In the genomic region with DNA sequence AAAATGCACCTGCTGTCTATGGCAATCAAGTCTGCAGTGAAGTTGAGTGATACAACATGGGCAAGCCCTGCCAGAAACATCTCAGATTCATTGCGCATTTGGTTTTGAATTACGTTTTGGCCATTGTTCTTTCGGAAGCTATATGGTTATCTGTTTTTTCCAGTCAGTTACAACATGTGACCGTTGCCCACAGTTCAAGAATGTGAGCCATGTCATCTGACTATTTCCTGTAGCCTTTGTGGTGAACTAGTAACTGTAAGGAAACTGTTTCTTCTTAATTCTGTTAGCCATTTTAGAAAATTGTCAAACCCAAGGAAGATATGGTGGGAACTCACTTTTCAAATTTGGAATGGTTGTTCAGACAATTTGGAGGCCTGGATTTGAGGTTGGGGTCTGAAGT, we compare ENCODE assay signal across 26 mouse cellular contexts.
"Had no signal": no experiment of that assay in that cellular context is flagged by ENCODE, and none has a peak within 500 bp of the region (broad histone marks: within the 10 kb centered on the region; RNA-seq: fewer than 3 reads in every experiment).

No protein-coding gene starts in this region.

- DNase-seq: gastrocnemius, postnatal 14 days; gastrocnemius, postnatal 36 days; heart, adult 18-20 months; heart, postnatal 10 days; heart, postnatal 36 days; kidney, adult 11 months; kidney, adult 2 months; kidney, adult 9 months; kidney, postnatal 14 days; kidney, postnatal 36 days; layer of hippocampus, adult 9-11 months; layer of hippocampus, postnatal 36 days; left cerebral cortex, postnatal 4 days had no signal

- H3K4me2 ChIP-seq: heart, embryonic 12.5 days; hindbrain, embryonic 12.5 days; hindbrain, embryonic 15.5 days; kidney, embryonic 15.5 days; limb, embryonic 13.5 days; limb, embryonic 15.5 days; liver, embryonic 12.5 days had no signal

- H3K36me3 ChIP-seq: heart, embryonic 10.5 days; heart, embryonic 12.5 days; hindbrain, embryonic 10.5 days; hindbrain, embryonic 12.5 days; hindbrain, embryonic 15.5 days; kidney, embryonic 15.5 days; limb, embryonic 13.5 days; limb, embryonic 15.5 days; liver, embryonic 12.5 days had no signal

- H3K27me3 ChIP-seq: heart, embryonic 12.5 days; hindbrain, embryonic 12.5 days; hindbrain, embryonic 15.5 days; kidney, embryonic 15.5 days; limb, embryonic 13.5 days; limb, embryonic 15.5 days; liver, embryonic 12.5 days had no signal

- ATAC-seq: hindbrain, postnatal 0 days; intestine, embryonic 16.5 days; liver, embryonic 12.5 days had no signal

- H3K9ac ChIP-seq: heart, embryonic 12.5 days; hindbrain, embryonic 12.5 days; hindbrain, embryonic 15.5 days; kidney, embryonic 15.5 days; limb, embryonic 13.5 days; limb, embryonic 15.5 days; liver, embryonic 12.5 days; liver, embryonic 14.5 days had no signal

- H3K9me3 ChIP-seq: kidney, embryonic 15.5 days had no signal

- H3K27ac ChIP-seq: heart, embryonic 10.5 days; hindbrain, embryonic 10.5 days; hindbrain, embryonic 12.5 days; hindbrain, embryonic 15.5 days; hindbrain, postnatal 0 days; kidney, embryonic 15.5 days; kidney, postnatal 0 days; limb, embryonic 13.5 days; limb, embryonic 15.5 days; liver, embryonic 12.5 days; liver, embryonic 14.5 days had no signal

- H3K4me3 ChIP-seq: heart, embryonic 10.5 days; heart, embryonic 12.5 days; hindbrain, embryonic 10.5 days; hindbrain, embryonic 12.5 days; hindbrain, embryonic 15.5 days; kidney, embryonic 15.5 days; limb, embryonic 13.5 days; limb, embryonic 15.5 days; liver, embryonic 12.5 days had no signal

- H3K4me1 ChIP-seq: heart, embryonic 10.5 days; heart, embryonic 12.5 days; hindbrain, embryonic 10.5 days; hindbrain, embryonic 12.5 days; hindbrain, embryonic 15.5 days; kidney, embryonic 15.5 days; limb, embryonic 13.5 days; limb, embryonic 15.5 days; liver, embryonic 12.5 days had no signal
